Mouse (Mus musculus) testis, adult 2 months (tissue): ENCODE results near the gene Cd300lf.

Experiments
- CTCF ChIP-seq: fragments of 200-500 bp; IDR thresholded peaks from 2 replicates; pipeline ENCODE4 v1.5.1; 2012; ENCODE audit warnings: low read depth, mild to moderate bottlenecking, inconsistent platforms, low read length, moderate library complexity; ENCODE audit not compliant: control insufficient read depth, insufficient read depth, insufficient replicate concordance
- POLR2A ChIP-seq: fragments of 200-500 bp; IDR thresholded peaks from 2 replicates; pipeline ENCODE4 v1.6.1; 2012; ENCODE audit warnings: low read depth, mild to moderate bottlenecking, inconsistent platforms, low read length, moderate library complexity; ENCODE audit not compliant: control insufficient read depth

DNA sequence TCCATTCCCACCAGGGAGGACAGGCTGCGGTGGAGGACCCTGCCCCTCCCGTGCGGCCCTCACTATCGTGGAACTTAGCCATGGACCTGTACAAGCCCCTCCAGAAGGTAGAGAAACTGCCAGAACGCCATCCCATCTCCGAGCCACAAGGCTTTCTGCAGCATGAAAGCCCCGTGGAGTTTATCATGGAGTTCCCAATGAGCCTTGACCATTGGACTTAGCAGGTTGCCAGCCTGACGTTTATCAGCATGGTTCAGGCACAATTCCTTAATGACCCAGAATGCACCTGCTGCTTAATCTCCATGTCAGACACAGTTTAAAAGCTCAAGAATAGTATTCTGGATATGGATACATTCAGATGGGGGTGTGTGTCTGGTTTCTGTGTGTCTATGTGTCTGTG, 48.7 kb downstream of the Cd300lf start:
- TF ChIP-seq POLR2A (no peak), CTCF (no peak)
